Mouse (Mus musculus): ENCODE results near the gene Armc12. TPM values are rescaled to one million over a fixed set of nuclear protein-coding genes. Genes with fewer than 3 reads are reported as not detected.

The Armc12 gene
- total and polyA plus RNA-seq, 3 experiments = 0.15 TPM; not detected in 2

DNA sequence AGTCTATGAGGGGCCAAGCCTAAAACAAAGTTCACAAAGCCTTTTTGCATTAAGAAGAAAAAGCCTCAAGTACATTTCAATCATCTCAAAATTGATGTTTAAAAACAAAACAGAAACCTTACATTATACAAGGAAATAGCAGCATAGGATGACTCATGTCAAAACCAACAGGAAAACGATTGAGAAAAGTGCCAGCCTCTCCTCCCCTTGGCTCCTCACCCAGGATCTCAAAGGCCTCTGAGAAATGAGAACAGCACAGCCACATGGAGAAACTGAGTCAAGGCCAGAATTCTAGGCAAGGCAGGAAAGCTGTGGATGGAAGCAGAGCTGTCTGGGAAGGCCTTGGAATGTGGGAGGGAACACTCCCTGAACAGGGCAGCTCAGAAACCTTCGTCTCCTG lies 58.0 kb downstream of the Armc12 start:
- TF ChIP-seq GABPA (IDR thresholded peaks at IDR 0.05; ENCODE audit: low read depth, low read length) = no peak
- TF ChIP-seq NRF1 (IDR thresholded peaks at IDR 0.05; ENCODE audit: insufficient read depth, low read depth, low read length, poor library complexity, severe bottlenecking) = no peak
- TF ChIP-seq MAX (IDR thresholded peaks at IDR 0.05; ENCODE audit: low read length) = no peak
- no peak for TF ChIP-seq SMC3 (IDR thresholded peaks at IDR 0.05; ENCODE audit: low read depth, low read length)
- TF ChIP-seq ZC3H11A (IDR thresholded peaks at IDR 0.05; ENCODE audit: low read depth, low read length) = no peak
- TF ChIP-seq MEF2A (IDR thresholded peaks at IDR 0.05; ENCODE audit: extremely low read depth, insufficient replicate concordance, low read depth, low read length, poor library complexity, severe bottlenecking) = no peak
- no peak for TF ChIP-seq SIN3A (IDR thresholded peaks at IDR 0.05; ENCODE audit: low read length)
- TF ChIP-seq CTCF (IDR thresholded peaks at IDR 0.05 in 2 of 3, conservative IDR thresholded peaks at IDR 0.05 in 1 of 3; ENCODE audit: control insufficient read depth in 1 of 3, insufficient read depth in 1 of 3, low read depth in 2 of 3, low read length in 3 of 3, poor library complexity in 1 of 3, severe bottlenecking in 1 of 3) = no peak
- TF ChIP-seq RCOR1 (IDR thresholded peaks at IDR 0.05; ENCODE audit: low read depth, low read length) = no peak
- no peak for TF ChIP-seq MAFK (IDR thresholded peaks at IDR 0.05; ENCODE audit: borderline replicate concordance, low read depth, low read length)
- TF ChIP-seq MYB (IDR thresholded peaks at IDR 0.05; ENCODE audit: low read depth, low read length) = no peak

More for the DNA sequence above, 58.0 kb downstream of the Armc12 start:
- H3K9ac ChIP-seq (ENCODE audit: control insufficient read depth, low read depth, low read length, poor library complexity, severe bottlenecking) = no peak overlapping the region
- no peak overlapping the region for H3K27ac ChIP-seq (ENCODE audit: control insufficient read depth, low read depth, low read length)
- DNase-seq (ENCODE audit: low read depth, low spot score) = no peak
- no peaks in the 10 kb centered on the region for H3K79me2 ChIP-seq (ENCODE audit: control insufficient read depth, insufficient read depth, low read length, poor library complexity)
- no peaks in the 10 kb centered on the region for H3K27me3 ChIP-seq (ENCODE audit: control insufficient read depth in 1 of 2, insufficient read depth in 2 of 2, low read length in 2 of 2)
- peaks cover 22 to 35% of the 10 kb centered on the region in 2 experiments for H3K4me1 ChIP-seq (ENCODE audit: control insufficient read depth in 1 of 2, insufficient read depth in 2 of 2, low read length in 2 of 2)
- H3K9me3 ChIP-seq (replicated peaks; ENCODE audit: insufficient read depth, low read length) = no peaks in the 10 kb centered on the region
- no peak overlapping the region for H3K4me3 ChIP-seq (ENCODE audit: control insufficient read depth in 1 of 2, insufficient read depth in 1 of 2, low read depth in 2 of 2, low read length in 2 of 2)
- H3K36me3 ChIP-seq (ENCODE audit: control insufficient read depth in 1 of 2, insufficient read depth in 2 of 2, low read length in 2 of 2) = peaks cover 26 to 35% of the 10 kb centered on the region in 2 experiments

Other genes starting within 250 kb of the Armc12 start
- 46.0 and 51.2 TPM in 2 replicates for gene Fance, start 217.3 kb upstream of the Armc12 start, total RNA-seq (2012; rRNA removed)
- gene Fance, start 217.3 kb upstream of the Armc12 start, polyA plus RNA-seq (2012; ENCODE audit: insufficient read depth in 1 of 2, insufficient read length in 2 of 2, low read depth in 1 of 2, low replicate concordance in 2 of 2, missing spikeins in 1 of 2) = 100 to 1,000 TPM; 105 to 382 TPM
- 2,803 and 2,872 TPM in 2 replicates for gene Rpl10a, start 202.3 kb upstream of the Armc12 start, total RNA-seq (2012; rRNA removed)
- 1,000 to 10,000 TPM in 1 of 2 experiments, not detected in 1; 2,044 TPM for gene Rpl10a, start 202.3 kb upstream of the Armc12 start, polyA plus RNA-seq (2012; ENCODE audit: insufficient read depth in 1 of 2, insufficient read length in 2 of 2, low read depth in 1 of 2, low replicate concordance in 2 of 2, missing spikeins in 1 of 2)
- gene Tead3, start 180.0 kb upstream of the Armc12 start, total RNA-seq (2012; rRNA removed) = 0.46 and 0.73 TPM in 2 replicates
- gene Tead3, start 180.0 kb upstream of the Armc12 start, polyA plus RNA-seq (2012; ENCODE audit: insufficient read depth in 1 of 2, insufficient read length in 2 of 2, low read depth in 1 of 2, low replicate concordance in 2 of 2, missing spikeins in 1 of 2) = 1 to 10 TPM in 1 of 2 experiments, not detected in 1; 4.1 TPM
- 0.23 and 0.49 TPM in 2 replicates for gene Tulp1, start 165.6 kb upstream of the Armc12 start, total RNA-seq (2012; rRNA removed)
- gene Tulp1, start 165.6 kb upstream of the Armc12 start, polyA plus RNA-seq (2012; ENCODE audit: insufficient read depth in 1 of 2, insufficient read length in 2 of 2, low read depth in 1 of 2, low replicate concordance in 2 of 2, missing spikeins in 1 of 2) = 1 to 10 TPM in 1 of 2 experiments, not detected in 1; 2.4 TPM
- gene Fkbp5, start 13.3 kb upstream of the Armc12 start, total RNA-seq (2012; rRNA removed) = 16.5 and 16.6 TPM in 2 replicates
- 100 to 1,000 TPM in 1 of 2 experiments, 10 to 100 TPM in 1; 44.3 to 184 TPM for gene Fkbp5, start 13.3 kb upstream of the Armc12 start, polyA plus RNA-seq (2012; ENCODE audit: insufficient read depth in 1 of 2, insufficient read length in 2 of 2, low read depth in 1 of 2, low replicate concordance in 2 of 2, missing spikeins in 1 of 2)
- gene Clpsl2, start 18.6 kb downstream of the Armc12 start, total RNA-seq (2012; rRNA removed) = not detected in 2 replicates
- not detected for gene Clpsl2, start 18.6 kb downstream of the Armc12 start, polyA plus RNA-seq (2012; ENCODE audit: insufficient read depth in 1 of 2, insufficient read length in 2 of 2, low read depth in 1 of 2, low replicate concordance in 2 of 2, missing spikeins in 1 of 2)
- gene Clps, start 30.0 kb downstream of the Armc12 start, total RNA-seq (2012; rRNA removed) = not detected in 2 replicates
- not detected for gene Clps, start 30.0 kb downstream of the Armc12 start, polyA plus RNA-seq (2012; ENCODE audit: insufficient read depth in 1 of 2, insufficient read length in 2 of 2, low read depth in 1 of 2, low replicate concordance in 2 of 2, missing spikeins in 1 of 2)
- gene Lhfpl5, start 44.8 kb downstream of the Armc12 start, total RNA-seq (2012; rRNA removed) = not detected in 2 replicates
- under 1 TPM in 1 of 2 experiments, not detected in 1; 0.19 TPM for gene Lhfpl5, start 44.8 kb downstream of the Armc12 start, polyA plus RNA-seq (2012; ENCODE audit: insufficient read depth in 1 of 2, insufficient read length in 2 of 2, low read depth in 1 of 2, low replicate concordance in 2 of 2, missing spikeins in 1 of 2)
- 125 and 138 TPM in 2 replicates for gene Srpk1, start 91.9 kb downstream of the Armc12 start, total RNA-seq (2012; rRNA removed)
- gene Srpk1, start 91.9 kb downstream of the Armc12 start, polyA plus RNA-seq (2012; ENCODE audit: insufficient read depth in 1 of 2, insufficient read length in 2 of 2, low read depth in 1 of 2, low replicate concordance in 2 of 2, missing spikeins in 1 of 2) = 100 to 1,000 TPM; 119 to 211 TPM
- gene Slc26a8, start 159.4 kb downstream of the Armc12 start, total RNA-seq (2012; rRNA removed) = 0.58 and 0.69 TPM in 2 replicates
- gene Slc26a8, start 159.4 kb downstream of the Armc12 start, polyA plus RNA-seq (2012; ENCODE audit: insufficient read depth in 1 of 2, insufficient read length in 2 of 2, low read depth in 1 of 2, low replicate concordance in 2 of 2, missing spikeins in 1 of 2) = 1 to 10 TPM in 1 of 2 experiments, not detected in 1; 1.6 TPM
- 61.5 and 67.3 TPM in 2 replicates for gene Mapk14, start 160.5 kb downstream of the Armc12 start, total RNA-seq (2012; rRNA removed)
- 10 to 100 TPM in 1 of 2 experiments, not detected in 1; 93.2 TPM for gene Mapk14, start 160.5 kb downstream of the Armc12 start, polyA plus RNA-seq (2012; ENCODE audit: insufficient read depth in 1 of 2, insufficient read length in 2 of 2, low read depth in 1 of 2, low replicate concordance in 2 of 2, missing spikeins in 1 of 2)
- gene AC170998.1, start 195.3 kb downstream of the Armc12 start, total RNA-seq (2012; rRNA removed) = 0.42 and 0.92 TPM in 2 replicates
- under 1 TPM in 1 of 2 experiments, not detected in 1; 0.42 TPM for gene AC170998.1, start 195.3 kb downstream of the Armc12 start, polyA plus RNA-seq (2012; ENCODE audit: insufficient read depth in 1 of 2, insufficient read length in 2 of 2, low read depth in 1 of 2, low replicate concordance in 2 of 2, missing spikeins in 1 of 2)
- gene Mapk13, start 238.5 kb downstream of the Armc12 start, total RNA-seq (2012; rRNA removed) = 0.04 TPM in 1 of 2 replicates, not detected in the other
- 1 to 10 TPM in 1 of 2 experiments, not detected in 1; 1.4 TPM for gene Mapk13, start 238.5 kb downstream of the Armc12 start, polyA plus RNA-seq (2012; ENCODE audit: insufficient read depth in 1 of 2, insufficient read length in 2 of 2, low read depth in 1 of 2, low replicate concordance in 2 of 2, missing spikeins in 1 of 2)